Mouse (Mus musculus): ENCODE measurements at regions not wholly inside any gene's neighbourhood (a gene's known extent, or its start where the extent isn't known, plus 50 kb on each side); places are given as distances from the start of the nearest gene placed in this dataset.
"Not testable (repeated sequence)": the region's sequence is repeated elsewhere in the genome, so short reads cannot be mapped to it uniquely, and the experiment has no call there.

GRCm38 (mm10) chr2:71597956-71598355 is 51.4 kb upstream of the Dlx2 start:
- no peak for DNase-seq (ENCODE audit: extremely low spot score in 1 of 2, low spot score in 1 of 2)

- no peak for DNase-seq (ENCODE audit: extremely low spot score in 1 of 2, low spot score in 1 of 2)
Observed at GRCm38 (mm10) chr2:71598368-71598767, 51.8 kb upstream of the Dlx2 start.

GRCm38 (mm10) chr2:71598778-71599177 is 52.2 kb upstream of the Dlx2 start:
- DNase-seq (ENCODE audit: extremely low spot score in 1 of 2, low spot score in 1 of 2), result peak; percentile 77 to 92

- DNase-seq (ENCODE audit: extremely low spot score in 1 of 2, low spot score in 1 of 2), result no peak
Observed at GRCm38 (mm10) chr2:71600213-71600612, 53.7 kb upstream of the Dlx2 start.

GRCm38 (mm10) chr2:71600999-71601398 is 54.4 kb upstream of the Dlx2 start:
- no peak for DNase-seq (ENCODE audit: extremely low spot score in 1 of 2, low spot score in 1 of 2)

- DNase-seq (ENCODE audit: extremely low spot score in 1 of 2, low spot score in 1 of 2), result not testable (repeated sequence)
Observed at GRCm38 (mm10) chr2:71603796-71604195, 57.2 kb upstream of the Dlx2 start.

GRCm38 (mm10) chr2:71605606-71606005 is 59.1 kb upstream of the Dlx2 start:
- no peak for DNase-seq (ENCODE audit: extremely low spot score in 1 of 2, low spot score in 1 of 2)

- no peak for DNase-seq (ENCODE audit: extremely low spot score in 1 of 2, low spot score in 1 of 2)
Observed at GRCm38 (mm10) chr2:71607087-71607502, 60.5 kb upstream of the Dlx2 start.

GRCm38 (mm10) chr2:71613216-71613615 is 66.7 kb upstream of the Dlx2 start:
- no peak for DNase-seq (ENCODE audit: extremely low spot score in 1 of 2, low spot score in 1 of 2)

GRCm38 (mm10) chr2:71616526-71616925 is 70.0 kb upstream of the Dlx2 start:
- DNase-seq (ENCODE audit: extremely low spot score in 1 of 2, low spot score in 1 of 2), result no peak

GRCm38 (mm10) chr2:71621458-71621857 is 74.9 kb upstream of the Dlx2 start:
- no peak for DNase-seq (ENCODE audit: extremely low spot score in 1 of 2, low spot score in 1 of 2)

GRCm38 (mm10) chr2:71622532-71623099 is 76.1 kb upstream of the Dlx2 start:
- DNase-seq (ENCODE audit: extremely low spot score in 1 of 2, low spot score in 1 of 2), result no peak

GRCm38 (mm10) chr2:71623134-71623533 is 76.6 kb upstream of the Dlx2 start:
- DNase-seq (ENCODE audit: extremely low spot score in 1 of 2, low spot score in 1 of 2), result no peak

GRCm38 (mm10) chr2:71625298-71625902 is 78.8 kb upstream of the Dlx2 start:
- DNase-seq (ENCODE audit: extremely low spot score in 1 of 2, low spot score in 1 of 2), result no peak

- DNase-seq (ENCODE audit: extremely low spot score in 1 of 2, low spot score in 1 of 2), result no peak
Observed at GRCm38 (mm10) chr2:71626404-71626803, 79.8 kb upstream of the Dlx2 start.

GRCm38 (mm10) chr2:71627097-71627755 is 80.7 kb upstream of the Dlx2 start:
- no peak for DNase-seq (ENCODE audit: extremely low spot score in 1 of 2, low spot score in 1 of 2)

GRCm38 (mm10) chr2:71628821-71629220 is 82.3 kb upstream of the Dlx2 start:
- no peak for DNase-seq (ENCODE audit: extremely low spot score in 1 of 2, low spot score in 1 of 2)

- DNase-seq (ENCODE audit: extremely low spot score in 1 of 2, low spot score in 1 of 2), result peak; percentile 35 to 38
Observed at GRCm38 (mm10) chr2:71629301-71630142, 83.0 kb upstream of the Dlx2 start.

GRCm38 (mm10) chr2:71630143-71630463 is 83.5 kb upstream of the Dlx2 start:
- DNase-seq (ENCODE audit: extremely low spot score in 1 of 2, low spot score in 1 of 2), result no peak

- DNase-seq (ENCODE audit: extremely low spot score in 1 of 2, low spot score in 1 of 2), result no peak
Observed at GRCm38 (mm10) chr2:71633471-71633870, 86.9 kb upstream of the Dlx2 start.

GRCm38 (mm10) chr2:71634471-71634870 is 87.9 kb upstream of the Dlx2 start:
- DNase-seq (ENCODE audit: extremely low spot score in 1 of 2, low spot score in 1 of 2), result no peak
